Mouse (Mus musculus) neural tube, embryonic 14.5 days (tissue): Measurements from ENCODE around the gene Shmt1. TPM values are rescaled to one million over a fixed set of nuclear protein-coding genes. Genes with fewer than 3 reads are reported as not detected.
A peak's percentile ranks its signal among the peaks of the same experiment; 100 is the strongest.
"Not testable (repeated sequence)": the region's sequence is repeated elsewhere in the genome, so short reads cannot be mapped to it uniquely, and the experiment has no call there.

Source experiments
- ATAC-seq: fragments of 200-750 bp; cut with Nextera tagmentation; 2 replicates; pipeline ENCODE4 v1.8.0; 2017; ENCODE audit warnings: low read depth, mild to moderate bottlenecking, moderate TSS enrichment, moderate library complexity
- H3K27ac ChIP-seq: fragments of 300-500 bp; sonication (generic); 2 replicates; pipeline ENCODE4 v1.5.1; 2014; ENCODE audit warnings: low read depth, mild to moderate bottlenecking, control low read depth, low read length, moderate library complexity, mixed read lengths
- H3K27me3 ChIP-seq: fragments of 300-500 bp; sonication (generic); 2 replicates; pipeline ENCODE4 v1.6.1; 2014; ENCODE audit warnings: low read length; ENCODE audit not compliant: control insufficient read depth, insufficient read depth
- H3K36me3 ChIP-seq: fragments of 300-500 bp; sonication (generic); 2 replicates; pipeline ENCODE4 v1.6.1; 2014; ENCODE audit warnings: low read length, mixed read lengths; ENCODE audit not compliant: control insufficient read depth, insufficient read depth
- H3K4me1 ChIP-seq: fragments of 300-500 bp; sonication (generic); 2 replicates; pipeline ENCODE4 v1.6.1; 2014; ENCODE audit warnings: low read length; ENCODE audit not compliant: control insufficient read depth, insufficient read depth
- H3K4me2 ChIP-seq: fragments of 300-500 bp; sonication (generic); 2 replicates; pipeline ENCODE4 v1.6.1; 2014; ENCODE audit warnings: mild to moderate bottlenecking, low read depth, low read length, control low read depth
- H3K4me3 ChIP-seq: fragments of 300-500 bp; sonication (generic); 2 replicates; pipeline ENCODE4 v1.5.1; 2014; ENCODE audit warnings: low read depth, low read length, control low read depth, mixed read lengths
- H3K9ac ChIP-seq: fragments of 300-500 bp; sonication (generic); replicated peaks from 2 replicates; pipeline ENCODE4 v1.6.1; 2014; ENCODE audit warnings: low read depth, mild to moderate bottlenecking, control low read depth, low read length, mixed read lengths
- H3K9me3 ChIP-seq: fragments of 300-500 bp; sonication (generic); 2 replicates; pipeline ENCODE4 v1.6.1; 2016; ENCODE audit warnings: low read length; ENCODE audit not compliant: control insufficient read depth
- WGBS: fragments of 180-500 bp; shearing (Covaris S2); extraction: QIAGEN DNeasy Blood & Tissue Kit; methylation state at CpG from one replicate; pipeline ENCODE4 v1.1.7; 2014; 5-methylcytosine and 5-hydroxymethylcytosine counted together
- polyA plus RNA-seq: library from polyadenylated mRNA; unstranded; fragments of >200 nt; fragmentation: Nextera tagmentation; extraction: Ambion mirVana; gene quantifications from 2 replicates; pipeline ENCODE4 v1.2.1, GENCODE M21; 2014

Shmt1 gene
- polyA plus RNA-seq = 4.7 and 5.1 TPM in 2 replicates

GRCm38 (mm10) chr11:60811618-60812017, at the start of gene Shmt1:
Gene Shmt1 (minus strand): TSS chr11:60811718.
- not testable (repeated sequence) for H3K27ac ChIP-seq, H3K9me3 ChIP-seq, H3K9ac ChIP-seq, ATAC-seq, H3K4me1 ChIP-seq, H3K36me3 ChIP-seq, H3K27me3 ChIP-seq
- H3K4me3 ChIP-seq = peak within 1 kb of the TSS; percentile 37
- 44% methylated on average over 6 of the region's 6 CpGs for WGBS
- H3K4me2 ChIP-seq = peak within 1 kb of the TSS; percentile 79

GRCm38 (mm10) chr11:60856587-60856986, 45.1 kb upstream of the Shmt1 start:
- 68% methylated on average over 3 of the region's 3 CpGs for WGBS
- H3K9me3 ChIP-seq = no peaks in the 10 kb centered on the region
- no peak overlapping the region for H3K4me2 ChIP-seq
- H3K27ac ChIP-seq = no peak overlapping the region
- no peak for ATAC-seq
- peaks cover 7% of the 10 kb centered on the region for H3K36me3 ChIP-seq
- H3K27me3 ChIP-seq = no peaks in the 10 kb centered on the region
- H3K4me1 ChIP-seq = no peaks in the 10 kb centered on the region
- no peak overlapping the region for H3K4me3 ChIP-seq
- H3K9ac ChIP-seq = no peak overlapping the region

- no peak overlapping the region for H3K9ac ChIP-seq
- no peak overlapping the region for H3K27ac ChIP-seq
- no peak for ATAC-seq
- H3K9me3 ChIP-seq = no peaks in the 10 kb centered on the region
- H3K4me2 ChIP-seq = no peak overlapping the region
- no peaks in the 10 kb centered on the region for H3K4me1 ChIP-seq
- H3K4me3 ChIP-seq = no peak overlapping the region
- WGBS = 91% methylated on average over 5 of the region's 5 CpGs
- peaks cover 5% of the 10 kb centered on the region for H3K36me3 ChIP-seq
- H3K27me3 ChIP-seq = no peaks in the 10 kb centered on the region
Measured at GRCm38 (mm10) chr11:60845415-60845814, 33.9 kb upstream of the Shmt1 start.

- Histone ChIP-seq H3K27ac (no peak overlapping the region), H3K4me3 (no peak overlapping the region), H3K4me1 (no peaks in the 10 kb centered on the region), H3K27me3 (no peaks in the 10 kb centered on the region), H3K9me3 (no peaks in the 10 kb centered on the region), H3K9ac (no peak overlapping the region), H3K4me2 (no peak overlapping the region), H3K36me3 (peaks cover 5% of the 10 kb centered on the region; the same call in 1 of the 2 replicates)
- WGBS = 91% methylated on average over 5 of the region's 5 CpGs
- ATAC-seq = no peak
Measured at GRCm38 (mm10) chr11:60843412-60843811, 31.9 kb upstream of the Shmt1 start.

GRCm38 (mm10) chr11:60841467-60842200, 30.1 kb upstream of the Shmt1 start:
- 75% methylated on average over 12 of the region's 12 CpGs for WGBS
- H3K4me2 ChIP-seq = no peak overlapping the region

GRCm38 (mm10) chr11:60837644-60838406, 26.3 kb upstream of the Shmt1 start:
- H3K4me2 ChIP-seq = no peak overlapping the region
- H3K36me3 ChIP-seq = no peaks in the 10 kb centered on the region
- H3K9ac ChIP-seq = no peak overlapping the region
- H3K4me1 ChIP-seq = no peaks in the 10 kb centered on the region
- no peaks in the 10 kb centered on the region for H3K9me3 ChIP-seq
- 96% methylated on average over 10 of the region's 10 CpGs for WGBS
- H3K27me3 ChIP-seq = no peaks in the 10 kb centered on the region
- H3K4me3 ChIP-seq = no peak overlapping the region
- no peak overlapping the region for H3K27ac ChIP-seq
- ATAC-seq = no peak

More at GRCm38 (mm10) chr11:60841467-60842200, 30.1 kb upstream of the Shmt1 start:
- Histone ChIP-seq H3K9me3 (no peaks in the 10 kb centered on the region), H3K4me3 (no peak overlapping the region), H3K27ac (no peak overlapping the region), H3K36me3 (peaks cover 5% of the 10 kb centered on the region; the same call in 1 of the 2 replicates), H3K9ac (no peak overlapping the region), H3K27me3 (no peaks in the 10 kb centered on the region), H3K4me1 (no peaks in the 10 kb centered on the region)
- ATAC-seq = no peak

- no peaks in the 10 kb centered on the region for H3K4me1 ChIP-seq
- WGBS = 95% methylated on average over 6 of the region's 6 CpGs
- no peak overlapping the region for H3K9ac ChIP-seq
- H3K27ac ChIP-seq = no peak overlapping the region
- no peaks in the 10 kb centered on the region for H3K27me3 ChIP-seq
- no peaks in the 10 kb centered on the region for H3K36me3 ChIP-seq
- no peak for ATAC-seq
- no peaks in the 10 kb centered on the region for H3K9me3 ChIP-seq
- H3K4me2 ChIP-seq = no peak overlapping the region
- H3K4me3 ChIP-seq = no peak overlapping the region
Measured at GRCm38 (mm10) chr11:60836897-60837296, 25.4 kb upstream of the Shmt1 start.

GRCm38 (mm10) chr11:60830433-60831052, 19.0 kb upstream of the Shmt1 start, which contains the start of gene Dhrs7b:
Gene Dhrs7b (plus strand): TSS chr11:60830631.
- no peaks in the 10 kb centered on the region for H3K9me3 ChIP-seq
- peak within 1 kb of the TSS; percentile 80 for H3K27ac ChIP-seq
- H3K4me3 ChIP-seq = peak within 1 kb of the TSS; percentile 58
- H3K9ac ChIP-seq = peak within 1 kb of the TSS; percentile 69
- peak; percentile 98 for ATAC-seq
- H3K36me3 ChIP-seq = no peaks in the 10 kb centered on the region
- WGBS = under 1% methylated on average over 34 of the region's 34 CpGs
- H3K27me3 ChIP-seq = no peaks in the 10 kb centered on the region
- peaks cover 5% of the 10 kb centered on the region for H3K4me1 ChIP-seq
- H3K4me2 ChIP-seq = peak within 1 kb of the TSS; percentile 56
